Mouse (Mus musculus): ENCODE data around the gene Esrrg.

Gene Esrrg

GRCm38 (mm10) chr1:187896910-187897309 is 288.3 kb downstream of the Esrrg start:
- in situ Hi-C loops (cut with MboI; ENCODE audit: low sequenced_read_pairs): no loop called here

GRCm38 (mm10) chr1:187899541-187899940 is 290.9 kb downstream of the Esrrg start:
- in situ Hi-C loops (cut with MboI; ENCODE audit: low sequenced_read_pairs): no loop called here

DNA sequence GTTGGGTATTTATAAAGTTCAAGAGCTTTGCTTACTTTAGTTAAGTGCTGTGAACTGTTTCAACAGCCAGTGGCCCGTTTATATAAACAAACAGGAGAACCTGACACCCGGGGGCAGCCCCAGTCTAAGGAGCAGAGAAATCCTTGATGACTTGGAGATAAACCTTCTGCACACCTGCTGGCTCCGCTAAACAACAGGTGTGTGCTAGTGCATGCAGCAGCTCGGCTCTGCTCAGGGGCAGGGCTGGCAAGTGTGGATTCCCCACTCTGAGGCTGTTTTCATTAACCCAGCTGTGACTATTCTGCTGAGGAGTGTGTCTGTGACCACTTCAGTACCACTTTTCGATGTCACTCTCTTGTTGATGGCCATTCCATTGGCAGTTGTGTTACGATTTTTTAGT is 292.2 kb downstream of the Esrrg start:
- in situ Hi-C loops (cut with MboI; ENCODE audit: low sequenced_read_pairs): no loop called here

GRCm38 (mm10) chr1:187902176-187902575 is 293.6 kb downstream of the Esrrg start:
- in situ Hi-C loops (cut with MboI; ENCODE audit: low sequenced_read_pairs): no loop called here

DNA sequence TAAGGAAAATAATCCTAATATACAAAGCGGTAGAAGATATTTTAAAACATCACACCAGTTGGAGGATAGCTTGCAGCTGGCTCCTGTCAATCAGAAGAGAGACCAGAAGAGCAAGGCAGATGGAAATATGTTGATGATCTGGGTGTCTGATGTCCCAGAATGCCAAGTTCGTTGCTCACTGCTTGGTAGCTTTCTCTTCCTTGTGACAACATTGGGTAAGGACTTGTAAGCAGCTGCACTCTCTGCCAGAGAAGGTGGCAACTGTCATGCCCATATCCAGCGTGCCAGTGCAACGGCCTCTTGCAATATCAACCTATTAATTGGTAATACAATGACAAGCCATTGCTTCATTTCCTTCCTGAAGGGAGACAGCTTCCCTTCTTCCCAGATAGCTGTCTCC is 296.1 kb downstream of the Esrrg start:
- in situ Hi-C loops (cut with MboI; ENCODE audit: low sequenced_read_pairs): no loop called here

DNA sequence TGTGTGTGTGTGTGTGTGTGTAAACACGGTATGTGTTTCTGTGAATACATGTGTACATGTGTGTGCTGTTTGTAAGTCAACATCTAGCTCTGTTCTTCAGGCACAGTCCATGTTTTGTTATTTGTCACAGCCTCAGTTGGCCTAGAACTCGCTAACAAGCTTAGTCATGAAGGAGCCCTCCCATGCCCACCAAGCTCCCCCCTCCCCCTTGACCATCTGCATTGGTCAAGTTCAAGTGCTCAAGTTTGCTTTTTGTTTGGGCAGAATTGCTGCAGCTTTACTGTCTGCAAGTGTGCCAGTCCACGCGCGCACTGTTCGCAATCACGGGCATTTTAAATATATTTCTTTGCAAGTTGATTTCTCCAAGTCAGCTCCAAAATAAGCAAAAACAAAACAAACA is 298.8 kb downstream of the Esrrg start:
- in situ Hi-C loops (cut with MboI; ENCODE audit: low sequenced_read_pairs): no loop called here

GRCm38 (mm10) chr1:187907871-187908270 is 299.3 kb downstream of the Esrrg start:
- in situ Hi-C loops (cut with MboI; ENCODE audit: low sequenced_read_pairs): no loop called here

DNA sequence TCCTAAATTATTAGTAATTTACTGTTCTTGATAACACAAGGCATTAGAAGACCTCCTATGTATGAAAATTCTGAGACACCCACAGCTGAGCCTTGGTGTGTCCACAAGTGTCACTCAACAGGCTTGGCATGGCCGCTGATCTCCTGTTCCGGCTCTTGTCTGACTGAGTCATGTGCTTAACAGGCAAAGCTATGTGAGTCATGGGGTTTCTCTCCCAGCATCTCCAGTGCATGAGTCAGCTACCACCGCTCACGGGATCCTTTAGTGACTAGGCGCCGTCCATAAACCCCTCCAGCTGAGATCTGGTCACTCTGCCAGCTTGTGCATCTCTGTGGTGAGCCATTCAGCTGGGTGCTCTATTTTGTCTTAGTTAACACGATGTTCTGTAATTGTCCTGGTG is 302.1 kb downstream of the Esrrg start:
- in situ Hi-C loops (cut with MboI; ENCODE audit: low sequenced_read_pairs): no loop called here

- in situ Hi-C loops (cut with MboI; ENCODE audit: low sequenced_read_pairs): no loop called here
Measured at GRCm38 (mm10) chr1:187911201-187911600, 302.6 kb downstream of the Esrrg start.

DNA sequence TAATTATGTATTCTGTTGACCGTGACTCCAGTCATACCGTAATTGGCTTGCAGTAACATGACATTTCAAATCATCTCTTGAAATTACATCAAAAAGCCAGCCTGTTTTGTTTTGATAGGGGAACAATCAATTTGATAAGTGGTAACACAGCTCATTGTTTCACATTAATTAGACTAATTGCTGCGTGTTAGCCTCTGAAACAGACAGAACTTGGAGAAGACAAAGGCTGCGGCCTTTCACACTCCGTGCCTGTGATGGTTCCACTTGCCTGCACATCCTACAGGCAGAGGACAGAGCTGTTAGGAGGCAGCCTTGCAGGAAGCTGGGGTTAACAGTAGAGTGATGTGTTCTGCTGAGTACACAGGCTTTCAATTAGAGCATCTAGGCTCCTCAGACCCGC is 309.7 kb downstream of the Esrrg start:
- in situ Hi-C loops (cut with MboI; ENCODE audit: low sequenced_read_pairs): no loop called here

- in situ Hi-C loops (cut with MboI; ENCODE audit: low sequenced_read_pairs): no loop called here
Measured at GRCm38 (mm10) chr1:187918939-187919338, 310.3 kb downstream of the Esrrg start.

GRCm38 (mm10) chr1:187920156-187920777 is 311.7 kb downstream of the Esrrg start:
- in situ Hi-C loops (cut with MboI; ENCODE audit: low sequenced_read_pairs): no loop called here

GRCm38 (mm10) chr1:187931146-187931545 is 322.6 kb downstream of the Esrrg start:
- in situ Hi-C loops (cut with MboI; ENCODE audit: low sequenced_read_pairs): no loop called here

- in situ Hi-C loops (cut with MboI; ENCODE audit: low sequenced_read_pairs): no loop called here
Measured at GRCm38 (mm10) chr1:187938652-187939051, 330.1 kb downstream of the Esrrg start.

DNA sequence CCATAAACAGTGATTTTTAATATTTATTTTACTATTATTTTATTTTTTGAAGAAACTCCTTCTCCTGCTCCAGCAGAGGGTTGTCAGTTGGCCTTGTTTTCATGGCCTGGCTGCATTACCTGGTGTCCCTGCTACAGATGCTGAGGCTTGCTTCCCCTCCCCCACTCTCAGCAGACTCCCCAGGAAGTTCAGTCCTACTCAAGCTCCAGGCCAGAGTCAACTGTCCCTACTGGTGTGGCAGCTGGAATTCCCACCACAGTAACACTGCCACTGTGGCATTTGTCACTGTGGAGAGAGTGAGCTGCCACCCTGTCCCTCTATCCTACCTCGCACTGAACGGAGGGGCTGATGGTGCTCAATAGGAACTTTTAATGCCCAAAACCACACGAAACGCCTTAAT is 330.5 kb downstream of the Esrrg start:
- in situ Hi-C loops (cut with MboI; ENCODE audit: low sequenced_read_pairs): no loop called here

DNA sequence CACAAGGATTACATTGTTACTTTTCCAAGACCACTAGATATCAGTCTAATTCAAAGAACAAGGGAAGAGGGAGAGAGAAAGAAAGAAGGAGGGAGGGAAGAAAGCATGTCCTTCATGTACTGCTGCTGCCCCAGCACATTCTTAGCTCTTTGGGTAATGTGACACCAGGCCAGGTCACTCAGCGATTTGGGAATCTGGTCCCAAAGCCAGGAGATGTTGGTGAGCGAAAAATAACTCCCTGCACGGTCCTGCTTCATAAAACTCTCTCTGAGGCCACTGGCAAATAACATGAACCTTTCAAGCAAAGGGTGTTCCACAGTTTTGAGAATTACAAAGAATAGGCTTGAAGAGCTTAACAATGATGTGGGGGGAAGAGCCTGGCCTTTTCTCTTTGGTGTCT is 342.9 kb downstream of the Esrrg start:
- in situ Hi-C loops (cut with MboI; ENCODE audit: low sequenced_read_pairs): no loop called here

- in situ Hi-C loops (cut with MboI; ENCODE audit: low sequenced_read_pairs): no loop called here
Measured at GRCm38 (mm10) chr1:187956702-187957101, 348.1 kb downstream of the Esrrg start.

GRCm38 (mm10) chr1:187959192-187959591 is 350.6 kb downstream of the Esrrg start:
- in situ Hi-C loops (cut with MboI; ENCODE audit: low sequenced_read_pairs): no loop called here

- in situ Hi-C loops (cut with MboI; ENCODE audit: low sequenced_read_pairs): no loop called here
Measured at GRCm38 (mm10) chr1:187961452-187961851, 352.9 kb downstream of the Esrrg start.

GRCm38 (mm10) chr1:187964829-187965760 is 356.5 kb downstream of the Esrrg start:
- in situ Hi-C loops (cut with MboI; ENCODE audit: low sequenced_read_pairs): no loop called here

- in situ Hi-C loops (cut with MboI; ENCODE audit: low sequenced_read_pairs): no loop called here
Measured at GRCm38 (mm10) chr1:187965921-187966320, 357.3 kb downstream of the Esrrg start.

DNA sequence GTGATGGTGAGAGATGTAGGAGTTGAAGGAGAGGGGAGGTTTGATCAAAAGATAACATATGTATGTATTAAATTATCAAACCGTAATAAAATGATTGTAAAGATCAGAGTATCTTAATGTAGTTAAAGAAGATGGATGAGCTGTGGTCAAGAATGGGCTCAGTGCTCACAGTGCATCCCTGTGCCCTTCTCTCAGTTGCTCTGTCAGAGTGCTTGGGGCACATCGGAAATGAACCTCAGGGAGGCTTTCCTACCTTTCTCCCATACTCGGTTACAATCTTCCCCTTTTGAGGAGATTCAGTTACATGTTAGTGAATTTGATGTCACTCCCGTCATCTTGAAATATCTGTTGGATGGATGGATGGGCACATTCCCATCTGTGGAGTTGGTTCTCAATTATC is 359.8 kb downstream of the Esrrg start:
- in situ Hi-C loops (cut with MboI; ENCODE audit: low sequenced_read_pairs): no loop called here

Data from CH12F3 (cell line).